Mouse (Mus musculus) intestine, postnatal 0 days (tissue): ENCODE data around the gene Fbrs. TPM values are rescaled to one million over a fixed set of nuclear protein-coding genes. Genes with fewer than 3 reads are reported as not detected.
"Not testable (repeated sequence)": the region's sequence is repeated elsewhere in the genome, so short reads cannot be mapped to it uniquely, and the experiment has no call there.

ENCODE experiments used
- ATAC-seq: fragments of 200-750 bp; cut with Nextera tagmentation; 2 replicates; pipeline ENCODE4 v1.8.0; 2017; ENCODE audit warnings: mild to moderate bottlenecking, moderate TSS enrichment, moderate library complexity
- H3K27ac ChIP-seq: fragments of 300-500 bp; sonication (generic); 2 replicates; pipeline ENCODE4 v1.5.1; 2014; ENCODE audit warnings: mild to moderate bottlenecking, low read depth, low read length, moderate library complexity
- H3K27me3 ChIP-seq: fragments of 300-500 bp; sonication (generic); replicated peaks from 2 replicates; pipeline ENCODE4 v1.6.1; 2014; ENCODE audit warnings: low read length, mixed read lengths; ENCODE audit not compliant: control insufficient read depth, insufficient read depth
- H3K36me3 ChIP-seq: fragments of 300-500 bp; sonication (generic); 2 replicates; pipeline ENCODE4 v1.6.1; 2014; ENCODE audit warnings: mild to moderate bottlenecking, moderate library complexity; ENCODE audit not compliant: control insufficient read depth, insufficient read depth
- H3K4me1 ChIP-seq: fragments of 300-500 bp; sonication (generic); replicated peaks from 2 replicates; pipeline ENCODE4 v1.6.1; 2014; ENCODE audit warnings: antibody characterized with exemption, low read length, mixed read lengths; ENCODE audit not compliant: control insufficient read depth, insufficient read depth
- H3K4me2 ChIP-seq: fragments of 300-500 bp; sonication (generic); replicated peaks from 2 replicates; pipeline ENCODE4 v1.6.1; 2014; ENCODE audit warnings: low read depth, mild to moderate bottlenecking, moderate library complexity
- H3K4me3 ChIP-seq: fragments of 300-500 bp; sonication (generic); 2 replicates; pipeline ENCODE4 v1.5.1; 2014; ENCODE audit warnings: low read depth, low read length
- H3K9ac ChIP-seq: fragments of 300-500 bp; sonication (generic); 2 replicates; pipeline ENCODE4 v1.6.1; 2014; ENCODE audit warnings: mild to moderate bottlenecking, low read depth, low read length
- H3K9me3 ChIP-seq: fragments of 300-500 bp; sonication (generic); 2 replicates; pipeline ENCODE4 v1.6.1; 2016; ENCODE audit warnings: mixed run types; ENCODE audit not compliant: control insufficient read depth
- CTCF ChIP-seq: sonication (generic); IDR thresholded peaks from 2 replicates; pipeline ENCODE4 v1.5.1; 2016; ENCODE audit warnings: low read depth, mild to moderate bottlenecking, control low read depth, antibody characterized with exemption, moderate library complexity
- WGBS: fragments of 180-500 bp; shearing (Covaris S2); extraction: QIAGEN DNeasy Blood & Tissue Kit; methylation state at CpG from one replicate; pipeline ENCODE4 v1.1.7; 2014; 5-methylcytosine and 5-hydroxymethylcytosine counted together
- polyA plus RNA-seq: library from polyadenylated mRNA; unstranded; fragments of >200 nt; fragmentation: Nextera tagmentation; extraction: Ambion mirVana; gene quantifications from 2 replicates; pipeline ENCODE4 v1.2.1, GENCODE M21; 2015

The Fbrs gene
- polyA plus RNA-seq, 1 experiment from 2014 or later: 8.1 TPM

DNA sequence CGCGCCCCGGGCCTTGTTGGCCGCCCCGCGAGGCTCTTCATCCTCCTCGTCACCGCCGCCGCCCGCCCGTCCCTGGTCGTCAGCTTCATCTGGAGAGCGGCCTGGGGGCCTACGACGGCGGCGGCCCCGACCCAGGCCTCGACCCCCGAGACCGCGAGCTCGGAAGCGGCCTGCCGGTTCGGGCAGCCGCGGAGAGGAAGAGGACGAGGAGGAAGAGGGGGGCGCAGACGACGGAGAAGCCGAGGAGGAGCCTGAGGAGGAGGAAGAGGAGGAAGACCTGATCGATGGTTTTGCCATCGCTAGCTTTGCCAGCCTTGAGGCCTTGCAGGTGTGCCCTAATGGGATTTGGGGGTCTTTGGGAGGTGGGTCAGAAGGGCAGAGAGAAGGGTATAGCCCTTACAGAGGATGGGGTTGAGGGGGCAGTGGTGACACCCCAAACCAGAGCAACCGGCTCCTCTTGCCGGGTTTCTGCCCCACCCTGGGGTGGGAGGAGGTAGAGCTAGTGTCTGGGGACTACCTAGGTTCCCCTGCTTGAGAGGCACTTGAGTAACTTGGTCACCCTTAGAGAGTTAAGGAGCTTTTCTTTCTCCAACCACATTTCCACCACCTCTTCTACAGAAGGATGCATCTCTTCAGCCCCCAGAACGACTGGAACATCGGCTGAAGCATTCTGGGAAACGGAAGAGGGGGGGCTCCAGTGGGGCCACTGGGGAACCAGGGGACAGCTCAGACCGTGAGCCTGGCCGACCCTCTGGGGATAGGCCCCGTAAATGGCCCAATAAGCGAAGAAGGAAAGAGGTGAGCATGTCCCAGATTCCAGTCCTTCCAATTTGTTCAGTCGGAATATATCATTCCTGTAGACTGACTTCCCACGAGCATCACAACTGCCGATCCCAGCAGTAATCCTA, 573 bp downstream of the Fbrs start:
- no peaks in the 10 kb centered on the region for H3K27me3 ChIP-seq
- ATAC-seq: no peak
- H3K4me1 ChIP-seq: no peaks in the 10 kb centered on the region
- H3K27ac ChIP-seq: peak overlapping the region; percentile 98
- 3% methylated on average over 47 of the region's 48 CpGs for WGBS
- H3K9me3 ChIP-seq: no peaks in the 10 kb centered on the region
- no peak for TF ChIP-seq CTCF
- peak overlapping the region; percentile 93 for H3K4me3 ChIP-seq
- H3K9ac ChIP-seq: peak overlapping the region; percentile 98
- peaks cover 43% of the 10 kb centered on the region for H3K36me3 ChIP-seq
- H3K4me2 ChIP-seq: peak overlapping the region; percentile 91

DNA sequence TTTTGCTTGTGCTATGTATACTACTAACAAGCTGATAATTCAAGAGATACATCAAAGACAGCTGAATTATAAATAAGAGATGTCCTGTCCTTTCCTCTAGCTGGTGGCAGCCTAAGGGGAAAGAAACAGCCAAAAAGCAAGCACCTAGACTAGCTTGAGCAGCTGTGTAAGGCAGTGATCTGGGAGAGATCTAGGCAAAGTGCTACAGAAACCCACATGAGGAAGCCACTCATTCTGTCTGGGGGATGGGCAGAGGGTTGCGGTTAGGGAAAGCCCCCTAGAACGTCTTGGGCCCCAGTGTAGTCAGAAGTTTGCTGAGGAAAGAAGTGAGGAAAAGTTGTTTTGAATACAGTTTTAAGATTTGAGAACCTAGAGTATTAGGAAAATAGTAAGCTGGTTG, 1.3 kb downstream of the Fbrs start:
- Histone ChIP-seq H3K9ac (peak overlapping the region; percentile 98), H3K27me3 (no peaks in the 10 kb centered on the region), H3K36me3 (peaks cover 43% of the 10 kb centered on the region), H3K4me2 (peak overlapping the region; percentile 91), H3K4me1 (no peaks in the 10 kb centered on the region), H3K27ac (no peak overlapping the region), H3K9me3 (no peaks in the 10 kb centered on the region), H3K4me3 (peak overlapping the region; percentile 93)
- no peak for TF ChIP-seq CTCF
- 60% methylated on average over 2 of the region's 2 CpGs for WGBS
- ATAC-seq: no peak

DNA sequence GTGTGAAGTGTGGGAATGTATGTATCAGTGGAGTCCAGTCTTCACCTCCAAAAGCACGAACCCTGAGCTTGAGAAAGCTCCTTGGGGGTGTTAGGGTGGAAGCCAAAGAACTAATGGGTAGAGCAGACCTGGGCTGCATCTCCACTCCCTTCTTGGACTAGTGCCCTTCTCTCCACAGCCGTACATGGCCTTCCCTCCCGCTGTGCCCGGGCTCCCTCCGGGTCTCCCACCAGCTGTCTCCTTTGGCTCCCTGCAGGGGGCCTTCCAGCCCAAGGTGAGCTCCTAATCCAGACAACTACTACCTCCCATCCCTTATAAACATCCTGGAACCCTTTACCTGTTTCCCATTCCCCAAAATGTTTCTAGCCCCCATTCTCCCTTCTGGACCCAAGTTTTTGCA, 6.4 kb downstream of the Fbrs start:
- Histone ChIP-seq H3K27ac (0 out of 2 replicates have a peak overlapping the region, but pooled peaks have one; percentile 3), H3K36me3 (peaks cover 79% of the 10 kb centered on the region), H3K4me2 (no peak overlapping the region), H3K9ac (no peak overlapping the region), H3K9me3 (no peaks in the 10 kb centered on the region), H3K4me1 (no peaks in the 10 kb centered on the region), H3K4me3 (no peak overlapping the region), H3K27me3 (no peaks in the 10 kb centered on the region)
- 86% methylated on average over 5 of the region's 5 CpGs for WGBS
- no peak for TF ChIP-seq CTCF
- no peak for ATAC-seq

DNA sequence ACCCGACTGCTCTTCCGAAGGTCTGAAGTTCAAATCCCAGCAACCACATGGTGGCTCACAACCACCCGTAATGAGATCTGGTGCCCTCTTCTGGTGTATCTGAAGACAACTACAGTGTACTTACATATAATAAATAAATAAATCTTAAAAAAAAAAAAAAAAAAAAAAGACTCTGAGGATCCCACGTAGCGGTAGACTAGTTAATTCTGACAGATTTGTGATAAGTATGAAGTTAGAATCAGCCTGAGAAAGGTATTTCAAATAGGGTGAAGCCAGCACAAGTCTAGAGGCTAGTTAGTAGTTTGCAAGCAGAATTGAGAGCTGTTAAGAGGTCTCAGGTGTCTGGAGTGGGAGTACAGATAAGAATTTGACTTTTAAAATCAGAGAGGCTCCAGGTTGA, 9.4 kb downstream of the Fbrs start:
- not testable (repeated sequence) for H3K4me3 ChIP-seq, ATAC-seq, H3K9ac ChIP-seq, H3K4me2 ChIP-seq, H3K4me1 ChIP-seq, H3K27ac ChIP-seq, H3K9me3 ChIP-seq, H3K27me3 ChIP-seq
- peak; percentile 4; the same call in 1 of the 2 replicates for TF ChIP-seq CTCF
- peaks cover 86% of the 10 kb centered on the region for H3K36me3 ChIP-seq
- 76% methylated on average over 4 of the region's 5 CpGs for WGBS

DNA sequence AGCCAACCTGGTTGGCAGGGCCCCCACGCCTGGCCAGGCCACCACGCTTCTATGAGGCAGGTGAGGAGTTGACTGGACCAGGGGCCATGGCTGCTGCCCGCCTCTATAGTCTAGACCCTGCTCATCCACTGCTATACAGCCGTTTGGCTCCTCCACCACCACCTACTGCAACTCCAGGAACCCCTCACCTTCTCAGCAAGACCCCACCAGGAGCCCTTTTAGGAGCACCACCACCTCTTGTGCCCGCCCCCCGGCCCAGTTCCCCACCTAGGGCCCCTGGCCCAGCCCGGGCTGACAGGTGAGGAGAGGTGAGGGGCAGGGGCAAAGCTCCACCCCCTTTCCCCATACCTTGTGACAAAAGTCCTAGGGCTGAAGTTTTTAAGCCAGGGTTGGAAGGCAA, 11.0 kb downstream of the Fbrs start:
- no peaks in the 10 kb centered on the region for H3K27me3 ChIP-seq

DNA sequence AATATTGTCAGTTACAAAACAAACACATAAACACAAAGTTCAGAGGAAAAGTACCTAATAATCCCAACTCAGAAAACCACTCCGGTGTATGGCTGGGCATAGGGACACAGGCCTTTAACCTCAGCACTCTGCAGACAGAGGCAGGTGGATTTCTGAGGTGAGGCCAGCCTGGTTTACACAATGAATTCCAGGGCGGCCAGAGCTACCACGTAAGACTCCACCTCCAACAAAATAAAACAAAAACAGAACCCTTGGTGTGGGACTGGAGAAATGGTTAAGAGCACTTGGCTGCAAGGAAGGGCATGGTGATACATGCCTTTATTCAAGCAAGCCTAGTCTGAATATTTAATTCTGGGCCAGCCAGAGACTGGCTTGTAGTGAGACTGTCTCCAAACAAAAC, 12.8 kb downstream of the Fbrs start:
- no peak overlapping the region for H3K4me3 ChIP-seq
- H3K27ac ChIP-seq: no peak overlapping the region
- no peaks in the 10 kb centered on the region for H3K9me3 ChIP-seq
- ATAC-seq: no peak
- H3K4me1 ChIP-seq: no peaks in the 10 kb centered on the region
- no peak for TF ChIP-seq CTCF
- no peak overlapping the region for H3K9ac ChIP-seq
- no peaks in the 10 kb centered on the region for H3K27me3 ChIP-seq
- WGBS: 72% methylated on average over 3 of the region's 3 CpGs
- no peak overlapping the region for H3K4me2 ChIP-seq
- peaks cover 51% of the 10 kb centered on the region for H3K36me3 ChIP-seq

More for the DNA sequence above, 11.0 kb downstream of the Fbrs start:
- Histone ChIP-seq H3K4me2 (no peak overlapping the region), H3K27ac (no peak overlapping the region), H3K9me3 (no peaks in the 10 kb centered on the region), H3K4me1 (no peaks in the 10 kb centered on the region), H3K4me3 (no peak overlapping the region), H3K9ac (no peak overlapping the region), H3K36me3 (peaks cover 70% of the 10 kb centered on the region)
- WGBS: 92% methylated on average over 7 of the region's 7 CpGs
- no peak for TF ChIP-seq CTCF
- ATAC-seq: no peak
